Mouse (Mus musculus): ENCODE data around the gene Tiam1. TPM values are rescaled to one million over a fixed set of nuclear protein-coding genes. Genes with fewer than 3 reads are reported as not detected.

The Tiam1 gene
- total RNA-seq, 2 experiments from 2014 or later: 14.5 to 15.5 TPM

DNA sequence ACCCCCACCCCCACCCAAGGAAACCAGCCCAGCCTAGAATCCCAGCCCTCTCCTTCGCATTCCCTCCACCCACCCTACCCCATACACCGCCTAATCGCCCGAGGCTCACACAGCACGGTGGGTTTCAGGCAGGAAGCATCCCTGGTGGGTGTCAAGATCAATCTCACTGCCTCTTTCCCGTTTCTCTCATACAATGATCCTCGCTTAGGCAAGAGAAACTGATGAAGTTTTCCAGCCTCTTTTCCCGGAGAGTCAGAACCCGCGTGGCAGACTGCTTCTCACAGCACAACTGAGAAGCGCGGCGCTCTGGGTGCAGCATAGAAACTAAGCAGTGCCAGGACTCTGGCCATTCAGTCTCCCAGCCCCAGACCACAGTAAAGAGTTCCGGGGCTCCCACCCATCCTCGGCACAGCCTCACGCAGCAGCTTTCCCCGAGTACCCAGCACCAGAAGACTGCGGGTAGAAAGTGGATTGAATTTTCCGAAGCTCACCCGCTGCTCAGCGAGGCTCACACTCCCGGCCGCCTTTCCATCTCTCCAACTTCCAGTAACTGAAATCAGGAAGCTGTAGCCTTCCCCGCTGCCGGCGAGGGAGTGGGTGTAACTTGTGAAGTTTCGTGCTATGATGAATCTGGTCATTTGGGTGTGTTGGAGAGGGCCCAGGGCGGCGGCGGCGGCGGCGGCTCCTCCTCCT is 183.2 kb downstream of the Tiam1 start:
- peak; percentile 48 to 64 for DNase-seq (ENCODE audit: low spot score in 2 of 2)

DNA sequence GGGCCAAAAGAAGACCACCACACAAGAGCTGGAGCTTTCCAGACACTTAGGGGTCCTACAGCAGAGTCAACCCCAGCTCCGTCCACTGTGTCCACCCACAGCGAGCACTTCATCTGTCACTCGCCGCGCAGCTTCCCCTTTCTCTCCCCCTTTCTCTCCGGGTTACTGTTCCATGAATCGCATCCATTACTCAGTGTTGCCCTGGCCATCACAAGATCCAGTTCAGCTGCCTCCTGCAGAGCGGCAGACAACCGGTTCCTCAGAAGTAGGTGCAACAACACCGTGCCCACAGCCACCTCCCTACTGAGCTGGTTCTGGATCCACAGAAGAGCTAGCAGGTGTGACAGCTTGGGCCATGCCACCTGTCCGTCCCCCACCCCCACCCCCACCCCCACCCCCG is 184.6 kb downstream of the Tiam1 start:
- no peak for DNase-seq (ENCODE audit: low spot score in 2 of 2)

DNA sequence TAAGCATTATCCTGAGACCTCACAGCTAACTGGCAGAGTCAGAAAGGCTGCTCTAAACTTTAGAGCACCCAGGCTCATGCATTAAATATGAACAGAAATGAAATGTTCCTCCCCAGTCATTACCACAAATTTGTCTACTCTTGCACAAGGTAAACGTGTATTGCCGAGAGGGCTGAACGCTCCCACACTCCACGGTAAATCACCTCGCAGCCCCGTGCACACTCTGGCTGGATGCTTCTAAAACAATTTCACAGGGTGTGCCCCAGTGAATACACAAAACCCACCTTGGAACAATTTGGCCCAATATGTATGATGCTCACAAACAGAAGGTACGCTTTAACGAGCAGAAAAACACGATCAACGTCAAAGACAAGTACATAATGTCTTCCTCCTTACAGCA is 185.5 kb downstream of the Tiam1 start:
- no peak for DNase-seq (ENCODE audit: low spot score in 2 of 2)

DNA sequence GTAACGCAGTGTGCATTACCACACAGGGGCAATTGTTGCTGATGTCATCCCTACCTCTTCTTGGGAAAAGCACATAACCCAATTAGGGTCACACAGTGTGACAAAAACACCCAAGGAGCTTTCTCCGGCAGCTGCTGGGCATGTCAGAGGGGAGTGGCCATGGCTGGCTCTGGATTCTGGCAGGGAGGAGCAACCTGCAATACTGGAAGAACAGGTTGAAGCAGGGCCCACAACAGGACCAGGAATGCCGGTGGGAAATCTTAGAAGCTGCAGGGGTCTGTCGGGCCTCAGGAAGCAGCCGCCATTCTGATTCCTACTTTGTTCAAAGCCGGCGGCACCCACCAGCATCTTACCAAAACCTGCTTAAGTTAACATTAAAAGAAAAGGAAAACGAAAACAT is 189.0 kb downstream of the Tiam1 start:
- DNase-seq (ENCODE audit: low spot score in 2 of 2): no peak

DNA sequence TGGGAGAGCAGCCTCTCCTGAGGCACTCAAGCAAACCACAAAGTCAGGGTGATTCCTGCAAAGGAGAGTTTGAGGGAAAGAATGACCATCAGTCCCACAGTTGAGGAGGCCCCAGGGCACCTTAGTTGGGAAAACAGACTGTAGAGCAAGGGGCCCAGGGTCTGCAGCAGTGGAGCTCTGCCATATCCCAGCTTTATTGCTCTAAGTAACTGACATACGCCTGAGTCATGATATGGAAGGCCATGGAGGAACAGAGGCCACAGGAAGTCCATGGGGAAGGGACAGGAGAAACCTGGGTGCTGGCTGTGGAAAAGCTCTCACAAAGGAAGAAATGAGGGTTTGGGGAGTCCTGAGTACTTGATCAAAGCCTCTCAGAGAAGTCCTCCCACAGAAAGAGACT is 189.5 kb downstream of the Tiam1 start:
- no peak for DNase-seq (ENCODE audit: low spot score in 2 of 2)

DNA sequence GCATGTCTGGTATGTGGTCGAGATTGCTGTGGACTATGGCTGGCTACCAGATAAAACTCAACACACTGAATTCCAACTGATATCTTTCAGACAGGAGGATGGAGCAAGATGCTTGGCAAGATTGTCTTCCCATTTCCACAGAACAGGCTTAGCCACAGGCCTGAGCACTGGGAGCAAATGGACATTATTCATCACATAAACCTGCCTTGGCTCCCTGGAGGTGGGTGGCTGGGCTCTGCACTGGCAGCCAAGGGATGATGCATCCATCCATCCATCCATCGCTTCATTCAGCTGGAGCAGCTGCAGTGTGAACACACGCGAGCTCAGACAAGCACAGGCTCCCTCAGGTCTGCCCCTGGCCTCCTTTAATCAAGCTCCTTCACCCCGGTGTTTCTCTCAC is 190.7 kb downstream of the Tiam1 start:
- DNase-seq (ENCODE audit: low spot score in 2 of 2): no peak

DNA sequence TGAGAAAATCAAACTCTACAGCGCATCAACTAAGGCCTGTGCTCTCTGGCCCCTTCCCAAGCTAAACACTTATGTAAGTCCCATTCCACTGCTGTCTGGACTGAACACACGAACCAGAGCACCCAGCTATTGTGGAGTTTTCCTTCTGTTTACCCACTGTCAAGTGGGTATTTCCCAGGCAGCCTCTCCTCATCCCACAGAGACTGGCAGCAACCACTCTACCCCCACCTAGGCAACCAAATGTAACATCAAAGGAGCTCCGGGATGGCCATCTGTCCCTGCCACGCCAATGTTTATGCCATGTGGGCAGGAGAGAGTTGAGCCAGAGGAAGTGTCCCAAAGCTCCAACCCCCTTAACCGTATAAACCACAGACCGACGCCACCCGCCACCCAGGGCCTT is 192.8 kb downstream of the Tiam1 start:
- DNase-seq (ENCODE audit: low spot score in 2 of 2): no peak

DNA sequence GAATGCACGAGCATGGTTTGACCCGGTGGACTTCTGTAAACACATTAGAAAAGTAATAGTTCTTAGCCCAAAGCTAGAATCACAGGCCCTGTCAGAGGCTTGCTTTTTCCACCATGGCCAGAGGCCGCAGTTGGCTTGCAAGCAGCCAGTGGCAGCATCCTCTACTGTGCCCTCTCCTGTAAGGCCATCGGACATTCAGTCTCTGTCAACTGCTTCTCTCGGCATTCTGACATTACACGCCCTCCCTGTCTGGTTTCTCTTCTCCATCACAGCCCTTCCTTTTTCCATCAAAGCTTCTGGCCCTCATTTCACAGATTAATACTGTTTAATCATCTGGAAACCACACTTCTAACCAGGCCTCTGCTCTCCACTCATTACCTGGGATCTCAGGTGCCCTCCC is 193.3 kb downstream of the Tiam1 start:
- no peak for DNase-seq (ENCODE audit: low spot score in 2 of 2)

DNA sequence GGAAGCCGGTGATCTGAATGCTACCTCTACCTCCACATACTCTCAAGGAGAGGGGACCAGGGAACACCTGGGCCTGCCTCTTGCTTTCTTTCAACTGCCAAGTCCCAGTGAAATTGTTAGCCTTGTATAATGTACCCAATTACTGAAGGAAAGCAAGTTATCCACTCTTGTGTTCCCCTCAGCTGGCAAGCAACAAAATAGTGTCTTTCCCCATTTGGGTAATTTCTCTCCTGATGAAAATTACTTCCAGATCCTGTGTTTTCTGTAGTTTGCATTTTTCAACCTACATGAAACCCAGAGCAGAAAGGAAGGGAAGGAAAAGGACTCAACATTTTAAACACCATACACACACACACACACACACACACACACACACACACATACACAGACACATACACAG is 195.5 kb downstream of the Tiam1 start:
- no peak for DNase-seq (ENCODE audit: low spot score in 2 of 2)

DNA sequence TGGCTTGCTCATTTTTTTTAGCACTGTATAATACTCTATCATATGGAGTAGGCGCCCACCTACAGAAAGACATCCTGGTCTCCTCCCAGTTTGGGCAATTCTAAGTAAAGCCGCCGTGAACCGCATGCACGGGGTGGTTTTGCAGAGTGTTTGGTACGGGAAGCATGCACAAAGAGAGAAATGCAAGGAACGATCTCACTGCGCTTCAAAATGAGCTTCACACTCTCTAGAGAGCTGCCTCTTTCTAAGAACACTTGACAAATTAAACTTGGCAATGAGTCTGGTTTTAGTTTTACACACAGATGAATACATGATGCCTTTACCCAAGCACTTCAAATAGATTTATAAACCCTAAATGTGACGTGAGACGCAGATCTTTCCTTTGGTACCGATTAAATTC is 196.8 kb downstream of the Tiam1 start:
- DNase-seq (ENCODE audit: low spot score in 2 of 2): no peak

DNA sequence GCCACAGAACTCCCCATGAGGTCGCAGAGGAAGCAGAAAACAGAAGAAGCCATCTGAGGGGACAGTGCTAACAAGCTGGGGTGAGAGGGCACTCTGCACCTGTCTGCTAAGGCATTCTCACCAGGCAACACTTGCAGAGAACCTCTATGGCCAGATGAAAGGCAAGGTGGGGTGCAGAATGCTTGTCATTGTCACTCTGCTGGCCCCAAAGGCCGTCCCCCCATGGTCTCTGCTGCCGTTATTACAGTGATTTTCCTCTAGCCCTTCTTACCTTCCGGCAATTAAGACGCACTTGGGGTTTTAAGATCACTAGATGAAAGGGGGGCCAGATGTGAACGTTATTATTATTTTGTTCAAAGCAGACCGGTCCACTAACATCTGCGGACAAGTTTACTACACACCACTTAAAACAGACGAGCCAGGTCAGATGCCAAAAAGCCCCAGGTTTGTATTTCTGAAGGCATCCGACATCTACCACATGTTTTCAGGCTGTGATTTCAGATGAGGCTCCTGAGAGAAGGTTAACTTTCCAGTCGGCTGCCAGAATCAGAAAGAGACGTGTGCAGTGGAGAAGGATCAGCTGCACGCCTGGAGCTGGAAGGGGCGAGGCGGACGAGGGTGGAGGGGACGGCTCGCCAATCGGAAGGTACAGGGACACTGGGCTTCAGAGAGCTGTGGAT is 198.8 kb downstream of the Tiam1 start:
- DNase-seq (ENCODE audit: low spot score in 2 of 2): no peak

DNA sequence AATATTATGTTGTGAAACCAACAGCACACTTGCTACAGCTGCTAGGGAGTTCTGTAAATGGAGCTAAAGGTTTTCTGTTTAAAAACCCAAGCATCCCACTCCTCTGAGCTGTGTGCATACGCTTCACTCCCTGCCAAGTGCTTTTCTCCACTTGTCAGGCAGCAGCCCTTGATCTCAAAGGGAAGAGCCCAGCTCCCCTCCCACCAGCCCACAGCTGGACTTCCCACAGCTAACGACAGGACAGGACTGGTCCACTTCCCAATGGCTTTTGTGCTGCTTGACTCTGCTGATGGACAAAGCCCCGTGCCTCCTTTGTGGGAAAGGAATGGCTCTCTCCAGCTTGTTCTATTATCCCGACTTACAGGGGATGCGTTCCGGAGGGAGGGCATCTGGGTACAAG is 199.5 kb downstream of the Tiam1 start:
- DNase-seq (ENCODE audit: low spot score in 2 of 2): no peak

DNA sequence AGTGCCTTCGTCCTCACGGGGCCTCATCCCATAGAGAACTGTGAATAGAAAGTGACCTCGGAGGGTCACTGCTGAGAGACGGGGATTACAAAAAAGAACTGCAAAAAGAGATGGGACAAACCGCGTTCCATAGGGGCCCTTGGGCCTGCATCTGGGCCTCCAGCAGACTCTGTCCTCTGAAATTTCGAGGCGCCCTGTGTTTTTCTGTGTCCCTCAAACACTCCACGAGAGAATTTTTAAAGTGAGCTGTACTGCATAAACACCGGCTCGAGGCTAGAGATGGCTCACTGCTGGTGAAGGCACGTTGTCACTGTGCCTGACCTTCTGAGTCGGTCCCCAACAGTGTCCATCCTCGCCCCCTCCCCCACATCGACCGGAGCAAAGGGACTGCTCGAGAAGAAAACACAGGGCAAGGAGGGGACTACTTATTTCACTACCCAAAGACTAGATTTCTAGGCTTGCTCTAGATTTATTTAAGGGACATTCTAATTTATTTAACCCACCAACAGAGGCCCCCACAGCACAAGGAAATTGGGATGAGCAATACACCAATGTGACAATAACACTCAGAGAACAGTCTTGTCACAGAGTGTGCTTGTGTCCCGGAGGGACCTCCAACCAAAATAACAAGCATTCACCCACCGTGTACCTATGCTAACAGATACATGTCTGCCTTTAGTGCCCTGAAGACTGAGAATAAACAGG is 200.2 kb downstream of the Tiam1 start:
- DNase-seq (ENCODE audit: low spot score in 2 of 2): no peak

DNA sequence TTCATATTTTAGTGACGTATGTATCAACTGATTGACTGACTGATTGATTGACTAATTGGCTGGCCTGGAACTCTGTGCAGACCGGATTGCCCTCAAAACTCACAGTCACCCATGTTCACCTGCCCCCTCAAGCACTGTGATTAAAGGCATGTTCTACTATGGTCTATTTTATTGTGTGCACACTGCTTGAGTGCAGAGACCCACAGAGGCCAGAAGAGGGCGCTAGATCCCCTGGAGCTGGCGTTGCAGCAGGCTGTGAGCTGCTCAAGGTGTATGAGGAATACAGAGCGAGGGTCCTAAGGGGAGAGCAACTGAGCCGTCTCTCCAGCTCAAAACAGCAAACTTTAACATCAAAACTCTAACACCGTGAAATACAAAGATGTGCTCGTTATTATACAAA is 202.9 kb downstream of the Tiam1 start:
- DNase-seq (ENCODE audit: low spot score in 2 of 2): no peak

DNA sequence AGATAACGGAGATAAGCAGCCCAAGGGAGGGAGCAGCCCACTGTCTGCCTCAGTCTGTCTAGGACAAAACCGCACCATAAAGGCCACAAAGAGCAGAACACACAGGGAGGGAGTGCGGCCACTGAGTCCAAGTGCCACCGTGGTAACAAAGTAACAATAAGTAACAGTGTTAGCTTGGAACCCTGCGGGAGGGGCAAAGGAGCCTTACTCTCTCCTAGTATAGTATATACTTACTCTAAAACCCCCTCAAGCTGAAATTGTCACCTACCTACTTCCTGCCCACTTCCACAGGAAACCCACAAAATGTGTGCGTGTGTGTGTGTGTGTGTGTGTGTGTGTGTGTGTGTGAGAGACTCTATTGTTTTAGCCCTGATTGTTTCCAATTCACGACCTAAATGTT is 205.3 kb downstream of the Tiam1 start:
- DNase-seq (ENCODE audit: low spot score in 2 of 2): no peak

DNA sequence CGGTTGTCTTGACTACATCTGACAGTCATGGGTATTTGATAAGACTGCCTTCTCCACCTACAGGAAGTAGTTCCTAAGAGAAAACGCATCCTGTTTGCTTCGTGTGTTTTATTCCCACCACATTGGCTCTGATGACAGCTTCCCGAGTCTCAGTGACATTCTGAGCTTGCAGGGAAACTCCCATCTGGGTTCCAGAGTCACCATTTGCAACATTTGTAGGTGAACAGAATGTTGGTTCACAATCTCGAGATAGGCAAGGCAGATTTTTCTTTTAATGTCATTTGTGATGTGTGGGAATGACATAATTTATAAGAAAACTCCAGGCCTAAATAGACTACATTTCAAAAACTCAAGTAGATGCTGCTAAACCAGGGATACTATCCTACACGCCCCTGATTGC is 207.0 kb downstream of the Tiam1 start:
- DNase-seq (ENCODE audit: low spot score in 2 of 2): no peak

DNA sequence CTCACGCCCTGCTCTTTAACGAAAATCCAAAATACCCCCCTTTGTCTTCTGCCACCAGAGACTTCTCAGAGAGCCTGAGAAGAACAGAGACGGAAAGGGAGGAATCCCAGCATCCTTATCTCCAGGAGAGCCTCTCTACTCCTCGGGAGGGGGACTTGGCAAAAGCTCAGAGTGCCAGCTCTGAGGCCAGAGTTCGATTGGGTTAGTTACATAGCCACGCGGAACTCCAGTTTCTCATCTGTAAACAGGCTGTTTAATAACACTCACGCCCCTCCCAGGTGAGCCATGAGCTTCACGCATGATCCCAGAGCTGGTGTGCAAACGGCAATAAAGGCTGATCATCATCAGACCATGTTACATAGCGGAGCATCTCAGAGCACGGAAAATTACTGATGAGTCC is 208.2 kb downstream of the Tiam1 start:
- DNase-seq (ENCODE audit: low spot score in 2 of 2): no peak

DNA sequence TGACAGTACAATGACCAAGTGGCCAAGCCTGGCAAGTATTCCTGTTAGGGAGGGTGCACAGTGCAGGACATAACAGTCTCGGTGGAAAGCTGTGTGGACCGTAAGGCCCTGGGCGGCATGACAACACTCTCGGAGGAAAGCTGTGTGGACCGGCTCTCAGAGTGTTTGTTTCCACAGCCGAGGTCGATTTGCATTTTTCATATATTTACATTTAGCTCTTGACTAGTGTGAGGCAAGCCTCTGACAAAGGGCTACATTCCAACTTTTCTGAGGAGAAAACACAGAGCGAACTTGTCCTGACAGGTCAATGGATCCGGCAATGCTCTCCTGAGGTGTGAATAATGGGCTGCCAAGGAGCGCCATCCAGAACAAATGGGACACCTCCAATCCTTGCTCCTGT is 209.0 kb downstream of the Tiam1 start:
- no peak for DNase-seq (ENCODE audit: low spot score in 2 of 2)

DNA sequence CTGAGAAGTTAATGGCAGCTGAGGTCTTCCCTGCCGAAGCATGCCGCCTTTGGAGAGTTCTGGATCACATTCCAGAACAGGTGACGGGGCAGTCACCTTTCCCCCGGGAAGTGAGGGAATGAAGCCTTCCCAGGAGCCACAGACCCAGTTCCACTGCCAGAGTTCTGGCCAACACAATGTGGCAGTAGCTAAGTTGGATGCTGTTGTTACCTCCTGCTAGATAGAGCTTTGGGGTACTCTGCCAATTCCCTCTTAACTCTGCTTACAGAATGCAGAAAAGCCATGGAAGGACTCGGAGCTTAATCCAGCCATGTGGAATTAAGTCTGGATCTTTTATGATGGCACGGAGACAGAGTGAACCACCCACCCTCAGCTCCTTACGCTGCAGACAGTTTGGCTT is 209.6 kb downstream of the Tiam1 start:
- DNase-seq (ENCODE audit: low spot score in 2 of 2): no peak

DNA sequence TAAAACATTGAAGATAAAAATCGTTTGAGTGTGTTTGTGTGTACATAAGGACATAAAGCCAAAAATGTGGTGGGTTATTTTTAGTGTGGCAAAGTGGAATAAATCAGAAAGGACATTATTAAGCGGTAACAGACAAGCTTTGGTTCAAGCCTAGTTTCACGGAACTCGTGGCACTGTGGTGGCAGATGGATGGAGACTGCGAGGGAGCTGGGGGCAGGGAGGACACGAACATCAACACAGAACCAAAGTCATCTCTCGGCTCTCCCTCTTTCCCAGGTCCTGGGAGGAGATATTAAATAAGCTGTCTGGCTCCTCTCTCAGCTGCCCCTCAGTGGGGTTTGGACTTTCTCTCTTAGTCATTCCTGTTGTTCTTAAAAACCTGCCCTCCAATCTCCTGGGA is 215.0 kb downstream of the Tiam1 start:
- DNase-seq (ENCODE audit: low spot score in 2 of 2): no peak

DNA sequence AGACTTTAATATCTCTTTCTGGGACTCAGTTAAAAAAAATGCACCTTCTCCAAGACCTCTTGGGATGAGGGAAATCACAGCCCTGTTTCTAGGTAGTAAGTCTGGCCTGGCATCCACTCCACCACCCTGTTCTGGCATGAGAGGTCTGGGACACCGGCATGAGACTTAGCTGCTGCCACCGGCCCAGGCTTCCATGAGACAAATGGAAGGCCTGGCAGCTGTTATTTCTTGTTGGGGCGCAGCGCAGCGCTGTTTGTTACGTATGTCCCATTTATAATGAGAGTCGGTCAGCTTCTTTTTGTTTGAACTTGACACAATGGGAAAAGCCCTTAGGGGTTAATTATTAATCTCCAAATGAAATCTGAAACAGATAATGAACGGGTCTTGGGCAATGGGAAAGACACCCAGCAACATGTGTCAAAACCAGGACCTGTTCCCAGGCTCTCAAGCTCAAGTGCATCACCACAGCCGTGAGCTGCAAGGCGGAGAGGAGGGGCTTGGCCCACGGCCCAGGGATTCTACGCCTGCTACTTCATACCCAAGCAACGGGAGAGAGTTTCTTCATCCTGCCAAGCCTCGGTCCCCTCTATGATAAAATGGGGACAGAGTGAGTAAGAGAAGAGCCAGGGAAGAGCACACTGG is 219.2 kb downstream of the Tiam1 start:
- DNase-seq (ENCODE audit: low spot score in 2 of 2): peak in 1 of 2 experiments; percentile 41

DNA sequence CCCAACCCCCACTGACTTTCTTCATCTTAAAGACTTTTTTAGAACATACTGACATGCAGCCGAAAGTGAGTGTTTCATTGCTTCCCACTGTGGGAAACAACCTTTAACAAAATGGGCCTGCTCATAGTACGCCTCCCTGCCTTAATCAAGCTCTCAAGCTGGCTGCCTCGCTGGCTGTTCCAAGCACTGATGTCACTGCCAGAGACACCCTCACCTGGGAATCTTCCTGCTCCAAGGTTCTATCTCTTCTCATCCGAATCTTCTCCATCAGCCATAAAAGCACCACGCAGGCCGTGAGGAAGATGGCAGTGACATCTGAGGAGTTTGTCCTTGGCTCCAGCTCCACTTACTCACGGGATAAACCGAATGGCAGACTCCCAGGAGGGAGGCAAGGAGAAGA is 220.3 kb downstream of the Tiam1 start:
- DNase-seq (ENCODE audit: low spot score in 2 of 2): no peak
